Mouse (Mus musculus) 3T3-L1 (cell line): ENCODE results near the gene R3hdm1.

ENCODE experiments used
- DNase-seq: peaks from one replicate; pipeline ENCODE4 v3.0.0-alpha.2; 2015; ENCODE audit warnings: low read depth, low spot score

The R3hdm1 gene

GRCm38 (mm10) chr1:128102641-128103461 lies at the start of gene R3hdm1, which contains the start of gene Zranb3:
R3hdm1 (plus strand) TSS chr1:128103301.
Zranb3 (minus strand) TSS chr1:128103047.
- DNase-seq = peak; percentile 100

GRCm38 (mm10) chr1:128057269-128057668 lies 45.8 kb upstream of the R3hdm1 start:
- no peak for DNase-seq

- DNase-seq = peak; percentile 74
Observed at GRCm38 (mm10) chr1:128058625-128059024, 44.5 kb upstream of the R3hdm1 start.

GRCm38 (mm10) chr1:128060655-128061344 lies 42.3 kb upstream of the R3hdm1 start:
- no peak for DNase-seq

GRCm38 (mm10) chr1:128061401-128061800 lies 41.7 kb upstream of the R3hdm1 start:
- DNase-seq = no peak

GRCm38 (mm10) chr1:128062167-128062566 lies 40.9 kb upstream of the R3hdm1 start:
- DNase-seq = no peak

GRCm38 (mm10) chr1:128064716-128065115 lies 38.4 kb upstream of the R3hdm1 start:
- DNase-seq = no peak

GRCm38 (mm10) chr1:128068945-128069397 lies 34.1 kb upstream of the R3hdm1 start:
- peak; percentile 85 for DNase-seq

GRCm38 (mm10) chr1:128070003-128070402 lies 33.1 kb upstream of the R3hdm1 start:
- DNase-seq = no peak

- DNase-seq = no peak
Observed at GRCm38 (mm10) chr1:128073051-128073450, 30.1 kb upstream of the R3hdm1 start.

- DNase-seq = no peak
Observed at GRCm38 (mm10) chr1:128076791-128077479, 26.2 kb upstream of the R3hdm1 start.

- no peak for DNase-seq
Observed at GRCm38 (mm10) chr1:128077788-128078187, 25.3 kb upstream of the R3hdm1 start.

- no peak for DNase-seq
Observed at GRCm38 (mm10) chr1:128078646-128079045, 24.5 kb upstream of the R3hdm1 start.

GRCm38 (mm10) chr1:128080936-128081696 lies 22.0 kb upstream of the R3hdm1 start:
- DNase-seq = no peak

GRCm38 (mm10) chr1:128081873-128082272 lies 21.2 kb upstream of the R3hdm1 start:
- no peak for DNase-seq

GRCm38 (mm10) chr1:128082800-128083199 lies 20.3 kb upstream of the R3hdm1 start:
- DNase-seq = no peak

- no peak for DNase-seq
Observed at GRCm38 (mm10) chr1:128094686-128095085, 8.4 kb upstream of the R3hdm1 start.

- DNase-seq = no peak
Observed at GRCm38 (mm10) chr1:128098309-128098708, 4.8 kb upstream of the R3hdm1 start.

- DNase-seq = peak; percentile 91
Observed at GRCm38 (mm10) chr1:128102251-128102640, 855 bp upstream of the R3hdm1 start.

- peak; percentile 44 for DNase-seq
Observed at GRCm38 (mm10) chr1:128103520-128104088, 503 bp downstream of the R3hdm1 start.
